Mouse (Mus musculus) intestine, postnatal 0 days (tissue): Measurements from ENCODE around the gene Gm5862. TPM values are rescaled to one million over a fixed set of nuclear protein-coding genes. Genes with fewer than 3 reads are reported as not detected.

Source experiments
- polyA plus RNA-seq: library from polyadenylated mRNA; unstranded; fragments of >200 nt; fragmentation: Nextera tagmentation; extraction: Ambion mirVana; gene quantifications from 2 replicates; pipeline ENCODE4 v1.2.1, GENCODE M21; 2015

The Gm5862 gene
- polyA plus RNA-seq, 1 experiment from 2014 or later, result not detected

Other genes with a start within 250 kb of the Gm5862 start
- gene Gm21663, start 80.5 kb downstream of the Gm5862 start, polyA plus RNA-seq, result not detected in 2 replicates
- not detected in 2 replicates for gene Gm21671, start 68.5 kb downstream of the Gm5862 start, polyA plus RNA-seq
- gene Gm21680, start 50.3 kb downstream of the Gm5862 start, polyA plus RNA-seq, result not detected in 2 replicates
- gene Gm21698, start 34.3 kb downstream of the Gm5862 start, polyA plus RNA-seq, result not detected in 2 replicates
- not detected in 2 replicates for gene Gm1979, start 18.1 kb downstream of the Gm5862 start, polyA plus RNA-seq
- not detected in 2 replicates for gene Speer4a, start 16.6 kb upstream of the Gm5862 start, polyA plus RNA-seq
- gene Gm7347, start 35.7 kb upstream of the Gm5862 start, polyA plus RNA-seq, result not detected in 2 replicates
- gene Gm10471, start 66.4 kb upstream of the Gm5862 start, polyA plus RNA-seq, result not detected in 2 replicates
- gene 5031410I06Rik, start 82.4 kb upstream of the Gm5862 start, polyA plus RNA-seq, result not detected in 2 replicates
- gene Gm10220, start 98.5 kb upstream of the Gm5862 start, polyA plus RNA-seq, result not detected in 2 replicates
- gene Gm7361, start 234.8 kb upstream of the Gm5862 start, polyA plus RNA-seq, result not detected in 2 replicates